Mouse (Mus musculus) effector memory CD4-positive, alpha-beta T cell, adult 7 months (primary cell): Measurements from ENCODE around the gene Tlcd2. TPM values are rescaled to one million over a fixed set of nuclear protein-coding genes. Genes with fewer than 3 reads are reported as not detected.

Source experiments
- polyA plus RNA-seq: library from polyadenylated mRNA; unstranded; fragments of 100-300 nt; shearing (Covaris generic); gene quantifications from one replicate; pipeline ENCODE4 v1.2.1, GENCODE M21; 2017

The Tlcd2 gene
- 2.4 TPM for polyA plus RNA-seq

GRCm38 (mm10) chr11:75460844-75461742 is at the start of gene Tlcd2:
Tlcd2 (plus strand) TSS chr11:75461715.

GRCm38 (mm10) chr11:75422013-75422792 is 39.3 kb upstream of the Tlcd2 start, which contains the start of gene Serpinf1:
Serpinf1 (minus strand) TSS chr11:75422701.

GRCm38 (mm10) chr11:75439363-75439762 is 22.2 kb upstream of the Tlcd2 start, which contains the start of gene Serpinf2:
Serpinf2 (minus strand) TSS chr11:75439591.

GRCm38 (mm10) chr11:75453991-75454930 is 7.3 kb upstream of the Tlcd2 start, which contains the start of gene Wdr81:
Wdr81 (minus strand) TSS chr11:75454717.

GRCm38 (mm10) chr11:75486601-75487285 is 25.2 kb downstream of the Tlcd2 start, which contains the start of gene Prpf8:
Prpf8 (plus strand) TSS chr11:75486816.

GRCm38 (mm10) chr11:75509741-75510626 is 48.5 kb downstream of the Tlcd2 start, which contains the start of gene Rilp:
Rilp (plus strand) TSS chr11:75510094.

GRCm38 (mm10) chr11:75513336-75513735 is 51.8 kb downstream of the Tlcd2 start, which contains the start of gene Scarf1:
Scarf1 (plus strand) TSS chr11:75513540.

Other genes starting within 250 kb of the Tlcd2 start
- 99.0 TPM for gene Rpa1, start 113.4 kb upstream of the Tlcd2 start, polyA plus RNA-seq
- 19.8 TPM for gene Smyd4, start 113.3 kb upstream of the Tlcd2 start, polyA plus RNA-seq
- gene Serpinf1, start 39.0 kb upstream of the Tlcd2 start, polyA plus RNA-seq = 1.3 TPM
- gene Serpinf2, start 22.1 kb upstream of the Tlcd2 start, polyA plus RNA-seq = 0.29 TPM
- gene Wdr81, start 7.0 kb upstream of the Tlcd2 start, polyA plus RNA-seq = 6.6 TPM
- 50.3 TPM for gene Prpf8, start 25.1 kb downstream of the Tlcd2 start, polyA plus RNA-seq
- gene Rilp, start 48.4 kb downstream of the Tlcd2 start, polyA plus RNA-seq = not detected
- gene Scarf1, start 51.8 kb downstream of the Tlcd2 start, polyA plus RNA-seq = 1.2 TPM
- 9.9 TPM for gene Slc43a2, start 70.0 kb downstream of the Tlcd2 start, polyA plus RNA-seq
- 314 TPM for gene Pitpna, start 126.4 kb downstream of the Tlcd2 start, polyA plus RNA-seq
- gene Inpp5k, start 169.3 kb downstream of the Tlcd2 start, polyA plus RNA-seq = 87.0 TPM
- gene Myo1c, start 188.8 kb downstream of the Tlcd2 start, polyA plus RNA-seq = 17.9 TPM
- gene Crk, start 217.5 kb downstream of the Tlcd2 start, polyA plus RNA-seq = 93.1 TPM